Mouse (Mus musculus): Measurements from ENCODE around the gene Wdr86. TPM values are rescaled to one million over a fixed set of nuclear protein-coding genes. Genes with fewer than 3 reads are reported as not detected.

Wdr86 gene
- total and polyA plus RNA-seq, 3 experiments: 0.44 TPM; not detected in 2

DNA sequence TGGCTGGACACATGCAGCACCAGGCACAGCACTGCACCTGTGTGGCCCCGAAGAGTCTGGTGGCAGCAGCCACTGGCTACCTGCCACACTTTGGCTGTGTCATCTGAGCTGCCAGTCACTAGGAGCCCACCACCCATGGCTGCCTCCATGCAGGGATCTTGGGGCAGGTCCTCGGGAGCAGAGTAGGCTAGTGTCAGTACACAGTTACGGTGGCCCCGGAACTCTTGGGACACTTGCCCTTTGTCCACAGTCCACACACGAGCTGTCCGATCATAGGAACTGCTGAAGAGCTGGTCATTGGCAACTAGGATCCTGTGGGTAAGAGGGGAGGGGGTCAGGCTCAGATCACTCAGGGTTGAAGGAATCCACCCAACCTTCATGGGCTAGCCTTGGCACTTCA is 12.5 kb downstream of the Wdr86 start:
- TF ChIP-seq GATA1 (IDR thresholded peaks at IDR 0.05; ENCODE audit: borderline replicate concordance, low read length): no peak
- TF ChIP-seq CTCF (IDR thresholded peaks at IDR 0.05; ENCODE audit: low read depth, low read length): no peak
- no peak for TF ChIP-seq TAL1 (conservative IDR thresholded peaks at IDR 0.05; ENCODE audit: low read depth, low read length)
- TF ChIP-seq POLR2AphosphoS5 (IDR thresholded peaks at IDR 0.05; ENCODE audit: insufficient replicate concordance, low read depth, low read length): no peak
- no peak for TF ChIP-seq GATA2 (IDR thresholded peaks at IDR 0.05; ENCODE audit: borderline replicate concordance, low read depth, low read length)
- no peaks in the 10 kb centered on the region for H3K9me3 ChIP-seq (replicated peaks)
- H3K27me3 ChIP-seq (ENCODE audit: insufficient read depth, low read length): peaks cover 47% of the 10 kb centered on the region
- no peaks in the 10 kb centered on the region; the same call in 1 of the 2 replicates for H3K4me1 ChIP-seq (ENCODE audit: insufficient read depth, low read depth, low read length)
- no peak overlapping the region for H3K4me3 ChIP-seq (ENCODE audit: low read depth, low read length)
- DNase-seq (ENCODE audit: low spot score) (no peak), ATAC-seq (ENCODE audit: extremely low read depth, insufficient number of reproducible peaks, low FRiP score, poor library complexity, severe bottlenecking) (no peak)
- no peaks in the 10 kb centered on the region for H3K36me3 ChIP-seq (replicated peaks)

DNA sequence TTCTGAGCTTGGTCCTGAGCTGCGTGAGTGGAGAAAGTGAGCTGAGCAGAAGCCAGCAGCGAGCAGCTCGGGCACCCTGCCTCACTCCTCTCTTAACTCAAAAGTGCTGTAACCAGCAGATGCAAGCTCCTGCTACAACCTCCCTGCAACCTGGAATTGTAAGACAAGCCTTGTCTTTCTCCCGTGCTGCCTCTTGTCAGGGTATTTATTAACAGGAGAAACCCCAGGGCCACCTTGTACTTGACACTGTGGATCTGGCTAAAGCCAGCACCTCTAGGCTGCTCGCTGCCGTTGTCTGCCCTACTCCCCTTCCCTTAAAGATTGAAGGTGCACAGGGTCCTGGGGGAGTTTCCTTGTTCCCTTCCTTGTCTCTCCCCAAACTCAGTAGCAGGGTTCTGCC is 16.5 kb downstream of the Wdr86 start:
- DNase-seq (ENCODE audit: low spot score) (no peak), ATAC-seq (ENCODE audit: extremely low read depth, insufficient number of reproducible peaks, low FRiP score, poor library complexity, severe bottlenecking) (no peak)
- peaks cover 22% of the 10 kb centered on the region for H3K36me3 ChIP-seq (replicated peaks)
- TF ChIP-seq GATA2 (IDR thresholded peaks at IDR 0.05; ENCODE audit: borderline replicate concordance, low read depth, low read length) (no peak), TAL1 (conservative IDR thresholded peaks at IDR 0.05; ENCODE audit: low read depth, low read length) (no peak), GATA1 (IDR thresholded peaks at IDR 0.05; ENCODE audit: borderline replicate concordance, low read length) (no peak), CTCF (IDR thresholded peaks at IDR 0.05; ENCODE audit: low read depth, low read length) (no peak), POLR2AphosphoS5 (IDR thresholded peaks at IDR 0.05; ENCODE audit: insufficient replicate concordance, low read depth, low read length) (no peak)
- no peak overlapping the region for H3K4me3 ChIP-seq (ENCODE audit: low read depth, low read length)
- H3K4me1 ChIP-seq (ENCODE audit: insufficient read depth, low read depth, low read length): peaks cover 3% of the 10 kb centered on the region; the same call in 1 of the 2 replicates
- peaks cover 36% of the 10 kb centered on the region for H3K27me3 ChIP-seq (ENCODE audit: insufficient read depth, low read length)
- H3K9me3 ChIP-seq (replicated peaks): no peaks in the 10 kb centered on the region

DNA sequence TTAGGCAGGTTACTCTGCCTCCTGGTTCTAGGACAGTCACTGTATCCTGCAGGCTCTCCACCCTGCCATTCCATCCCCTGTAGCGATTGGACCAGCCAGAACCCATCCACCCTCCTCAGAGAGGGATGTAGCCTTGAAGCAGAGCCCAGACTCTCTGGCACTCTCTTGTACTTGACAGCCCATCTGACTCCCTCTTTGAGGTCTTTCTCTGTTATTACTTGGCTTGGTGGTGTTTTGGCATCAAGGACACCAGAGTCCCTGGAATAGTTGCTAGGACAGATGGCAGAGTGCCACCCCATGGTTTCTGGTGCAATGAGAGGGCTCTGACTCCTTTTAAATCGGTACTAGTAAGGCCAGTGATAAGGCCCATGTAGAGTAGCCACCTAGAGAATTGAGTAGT is 17.3 kb downstream of the Wdr86 start:
- H3K4me1 ChIP-seq (ENCODE audit: insufficient read depth, low read depth, low read length): peaks cover 3% of the 10 kb centered on the region; the same call in 1 of the 2 replicates
- no peaks in the 10 kb centered on the region for H3K9me3 ChIP-seq (replicated peaks)
- TF ChIP-seq GATA2 (IDR thresholded peaks at IDR 0.05; ENCODE audit: borderline replicate concordance, low read depth, low read length) (no peak), POLR2AphosphoS5 (IDR thresholded peaks at IDR 0.05; ENCODE audit: insufficient replicate concordance, low read depth, low read length) (no peak), GATA1 (IDR thresholded peaks at IDR 0.05; ENCODE audit: borderline replicate concordance, low read length) (no peak), TAL1 (conservative IDR thresholded peaks at IDR 0.05; ENCODE audit: low read depth, low read length) (no peak), CTCF (IDR thresholded peaks at IDR 0.05; ENCODE audit: low read depth, low read length) (no peak)
- no peak for DNase-seq (ENCODE audit: low spot score)
- H3K36me3 ChIP-seq (replicated peaks): peaks cover 30% of the 10 kb centered on the region
- ATAC-seq (ENCODE audit: extremely low read depth, insufficient number of reproducible peaks, low FRiP score, poor library complexity, severe bottlenecking): no peak
- H3K4me3 ChIP-seq (ENCODE audit: low read depth, low read length): no peak overlapping the region
- peaks cover 31% of the 10 kb centered on the region for H3K27me3 ChIP-seq (ENCODE audit: insufficient read depth, low read length)

- Histone ChIP-seq H3K9me3 (replicated peaks) (no peaks in the 10 kb centered on the region), H3K27me3 (ENCODE audit: insufficient read depth, low read length) (peaks cover 22% of the 10 kb centered on the region), H3K4me3 (ENCODE audit: low read depth, low read length) (no peak overlapping the region), H3K4me1 (ENCODE audit: insufficient read depth, low read depth, low read length) (0 out of 2 replicates have a peak, but pooled peaks cover 3% of the 10 kb centered on the region), H3K36me3 (replicated peaks) (peaks cover 46% of the 10 kb centered on the region)
- ATAC-seq (ENCODE audit: extremely low read depth, insufficient number of reproducible peaks, low FRiP score, poor library complexity, severe bottlenecking) (no peak), DNase-seq (ENCODE audit: low spot score) (no peak)
- TF ChIP-seq CTCF (IDR thresholded peaks at IDR 0.05; ENCODE audit: low read depth, low read length) (no peak), GATA2 (IDR thresholded peaks at IDR 0.05; ENCODE audit: borderline replicate concordance, low read depth, low read length) (no peak), GATA1 (IDR thresholded peaks at IDR 0.05; ENCODE audit: borderline replicate concordance, low read length) (no peak), TAL1 (conservative IDR thresholded peaks at IDR 0.05; ENCODE audit: low read depth, low read length) (no peak), POLR2AphosphoS5 (IDR thresholded peaks at IDR 0.05; ENCODE audit: insufficient replicate concordance, low read depth, low read length) (no peak)
Observed at GRCm38 (mm10) chr5:24711615-24712014, 18.9 kb downstream of the Wdr86 start.

GRCm38 (mm10) chr5:24709962-24710361 is 20.6 kb downstream of the Wdr86 start:
- ATAC-seq (ENCODE audit: extremely low read depth, insufficient number of reproducible peaks, low FRiP score, poor library complexity, severe bottlenecking): no peak
- H3K4me3 ChIP-seq (ENCODE audit: low read depth, low read length): no peak overlapping the region
- peaks cover 63% of the 10 kb centered on the region for H3K36me3 ChIP-seq (replicated peaks)
- DNase-seq (ENCODE audit: low spot score): no peak
- H3K9me3 ChIP-seq (replicated peaks): no peaks in the 10 kb centered on the region
- 0 out of 2 replicates have a peak, but pooled peaks cover 3% of the 10 kb centered on the region for H3K4me1 ChIP-seq (ENCODE audit: insufficient read depth, low read depth, low read length)
- TF ChIP-seq TAL1 (conservative IDR thresholded peaks at IDR 0.05; ENCODE audit: low read depth, low read length) (no peak), GATA1 (IDR thresholded peaks at IDR 0.05; ENCODE audit: borderline replicate concordance, low read length) (no peak), GATA2 (IDR thresholded peaks at IDR 0.05; ENCODE audit: borderline replicate concordance, low read depth, low read length) (no peak), CTCF (IDR thresholded peaks at IDR 0.05; ENCODE audit: low read depth, low read length) (no peak)
- H3K27me3 ChIP-seq (ENCODE audit: insufficient read depth, low read length): peaks cover 15% of the 10 kb centered on the region

- H3K36me3 ChIP-seq (replicated peaks): peaks cover 97% of the 10 kb centered on the region
- DNase-seq (ENCODE audit: low spot score): no peak
- TF ChIP-seq POLR2AphosphoS5 (IDR thresholded peaks at IDR 0.05; ENCODE audit: insufficient replicate concordance, low read depth, low read length) (no peak), GATA2 (IDR thresholded peaks at IDR 0.05; ENCODE audit: borderline replicate concordance, low read depth, low read length) (no peak), CTCF (IDR thresholded peaks at IDR 0.05; ENCODE audit: low read depth, low read length) (no peak), GATA1 (IDR thresholded peaks at IDR 0.05; ENCODE audit: borderline replicate concordance, low read length) (no peak), TAL1 (conservative IDR thresholded peaks at IDR 0.05; ENCODE audit: low read depth, low read length) (no peak)
- no peak overlapping the region for H3K4me3 ChIP-seq (ENCODE audit: low read depth, low read length)
- H3K9me3 ChIP-seq (replicated peaks): no peaks in the 10 kb centered on the region
- ATAC-seq (ENCODE audit: extremely low read depth, insufficient number of reproducible peaks, low FRiP score, poor library complexity, severe bottlenecking): no peak; the same call in 1 of the 2 replicates
- 0 out of 2 replicates have a peak, but pooled peaks cover 3% of the 10 kb centered on the region for H3K4me1 ChIP-seq (ENCODE audit: insufficient read depth, low read depth, low read length)
- H3K27me3 ChIP-seq (ENCODE audit: insufficient read depth, low read length): no peaks in the 10 kb centered on the region
Observed at GRCm38 (mm10) chr5:24704615-24705014, 25.9 kb downstream of the Wdr86 start.
